Mouse (Mus musculus): ENCODE data around the gene Gm21488. TPM values are rescaled to one million over a fixed set of nuclear protein-coding genes. Genes with fewer than 3 reads are reported as not detected.
"Not testable (repeated sequence)": the region's sequence is repeated elsewhere in the genome, so short reads cannot be mapped to it uniquely, and the experiment has no call there.

The Gm21488 gene
- polyA plus RNA-seq (2016; fragmentation: Nextera tagmentation; extraction: Ambion mirVana) = not detected in 2 replicates

GRCm38 (mm10) chrY:27521820-27522219 lies at the start of gene Gm21488:
Gene Gm21488 (minus strand): TSS chrY:27521920.
- H3K4me3 ChIP-seq (replicated peaks); H3K9me3 ChIP-seq: not testable (repeated sequence)
- no CpG with 5 or more reads among the region's 5 CpGs for WGBS

More at GRCm38 (mm10) chrY:27521820-27522219, at the start of gene Gm21488:
- not testable (repeated sequence) for H3K27ac ChIP-seq; H3K27me3 ChIP-seq; ATAC-seq (ENCODE audit: insufficient number of reproducible peaks, insufficient read depth, low FRiP score, low TSS enrichment, low read depth); H3K4me2 ChIP-seq; H3K36me3 ChIP-seq; H3K4me1 ChIP-seq (replicated peaks); H3K9ac ChIP-seq (replicated peaks)
